Mouse (Mus musculus): Measurements from ENCODE around the gene Tmem121b. TPM values are rescaled to one million over a fixed set of nuclear protein-coding genes. Genes with fewer than 3 reads are reported as not detected.
A peak's percentile ranks its signal among the peaks of the same experiment; 100 is the strongest.

The Tmem121b gene
- polyA plus RNA-seq, 1 experiment from 2014 or later = 0.27 TPM

DNA sequence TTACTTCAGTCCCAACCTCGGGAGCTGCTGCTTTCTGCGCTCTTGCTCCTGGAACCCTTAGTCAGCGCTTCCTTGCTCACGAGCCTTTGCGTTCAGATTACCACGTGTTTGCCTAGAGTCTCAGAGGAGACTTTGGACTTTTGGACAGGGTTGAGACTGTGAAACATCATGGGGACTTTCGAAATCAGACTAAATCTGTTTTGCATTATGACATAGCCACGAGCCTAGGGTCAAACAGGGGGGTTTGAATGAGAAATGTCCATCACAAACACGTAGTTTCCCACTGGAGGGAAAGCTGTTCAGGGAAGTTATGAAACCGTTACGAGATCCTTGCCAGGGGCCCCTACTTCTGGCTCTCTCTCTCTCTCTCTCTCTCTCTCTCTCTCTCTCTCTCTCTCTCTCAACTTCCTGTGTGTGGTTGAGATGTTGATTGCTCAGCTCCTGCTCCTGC is 39.0 kb downstream of the Tmem121b start:
- 50% methylated on average over 11 of the region's 11 CpGs for WGBS
- ATAC-seq (replicated peaks; ENCODE audit: low FRiP score, low TSS enrichment, low read depth) = no peak
- no peak overlapping the region for H3K4me2 ChIP-seq (ENCODE audit: low read length)

DNA sequence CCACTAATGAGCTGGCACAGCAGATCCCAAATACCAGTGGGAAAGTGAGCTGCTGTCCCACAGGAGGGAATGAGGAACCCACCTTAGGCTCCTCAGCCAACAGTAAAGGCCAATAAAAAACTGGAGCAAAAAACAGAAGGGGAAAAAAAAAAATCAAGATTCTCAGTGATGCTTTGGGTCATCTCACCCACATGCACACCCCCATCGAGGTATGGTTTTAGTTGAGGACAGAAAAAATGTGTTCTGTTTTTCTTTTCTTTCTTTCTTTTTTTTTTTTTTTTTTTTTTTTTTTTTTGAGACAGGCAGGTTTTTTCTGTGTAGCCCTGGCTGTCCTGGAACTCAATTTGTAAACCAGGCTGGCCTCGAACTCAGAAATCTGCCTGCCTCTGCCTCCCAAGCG is 40.1 kb downstream of the Tmem121b start:
- DNase-seq (ENCODE audit: low spot score) (peak; percentile 33), ATAC-seq (replicated peaks; ENCODE audit: low FRiP score, low TSS enrichment, low read depth) (no peak)
- Histone ChIP-seq H3K4me2 (ENCODE audit: low read length) (no peak overlapping the region), H3K4me3 (ENCODE audit: low read depth, low read length) (no peak overlapping the region), H3K4me1 (replicated peaks; ENCODE audit: control insufficient read depth, insufficient read depth, low read length) (no peaks in the 10 kb centered on the region), H3K36me3 (ENCODE audit: control insufficient read depth, insufficient read depth, low read length) (no peaks in the 10 kb centered on the region), H3K9ac (ENCODE audit: low read length) (no peak overlapping the region), H3K9me3 (ENCODE audit: control insufficient read depth, low read length) (no peaks in the 10 kb centered on the region), H3K27me3 (replicated peaks; ENCODE audit: control insufficient read depth, insufficient read depth, low read length) (no peaks in the 10 kb centered on the region), H3K27ac (ENCODE audit: low read depth) (no peak overlapping the region)
- 93% methylated on average over 3 of the region's 3 CpGs for WGBS

More for the DNA sequence above, 39.0 kb downstream of the Tmem121b start:
- Histone ChIP-seq H3K27ac (ENCODE audit: low read depth) (no peak overlapping the region), H3K4me3 (ENCODE audit: low read depth, low read length) (no peak overlapping the region), H3K9ac (ENCODE audit: low read length) (no peak overlapping the region), H3K36me3 (ENCODE audit: control insufficient read depth, insufficient read depth, low read length) (no peaks in the 10 kb centered on the region), H3K9me3 (ENCODE audit: control insufficient read depth, low read length) (no peaks in the 10 kb centered on the region), H3K4me1 (replicated peaks; ENCODE audit: control insufficient read depth, insufficient read depth, low read length) (no peaks in the 10 kb centered on the region), H3K27me3 (replicated peaks; ENCODE audit: control insufficient read depth, insufficient read depth, low read length) (no peaks in the 10 kb centered on the region)
- no peak for DNase-seq (ENCODE audit: low spot score)

DNA sequence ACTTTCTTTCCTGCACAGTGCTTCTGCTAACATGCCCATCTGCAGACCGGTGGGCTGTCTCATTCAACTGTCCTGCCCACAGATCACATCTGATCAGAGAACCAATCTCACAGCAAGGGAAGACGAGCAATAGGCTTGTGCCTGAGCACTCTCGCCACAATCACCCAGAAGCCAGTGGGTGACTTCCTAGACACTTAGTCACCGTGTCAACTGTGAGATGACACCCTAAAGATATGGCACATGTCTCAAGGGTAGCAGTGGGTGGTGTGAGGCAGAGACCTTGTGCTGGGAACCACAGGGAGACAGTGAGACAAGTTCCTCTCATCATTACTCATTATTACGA is 40.5 kb downstream of the Tmem121b start:
- no peak overlapping the region for H3K4me2 ChIP-seq (ENCODE audit: low read length)
- H3K27me3 ChIP-seq (replicated peaks; ENCODE audit: control insufficient read depth, insufficient read depth, low read length) = no peaks in the 10 kb centered on the region
- no peak for ATAC-seq (replicated peaks; ENCODE audit: low FRiP score, low TSS enrichment, low read depth)
- no peak overlapping the region for H3K4me3 ChIP-seq (ENCODE audit: low read depth, low read length)
- no peak overlapping the region for H3K9ac ChIP-seq (ENCODE audit: low read length)
- WGBS = 79% methylated on average over 5 of the region's 5 CpGs
- H3K4me1 ChIP-seq (replicated peaks; ENCODE audit: control insufficient read depth, insufficient read depth, low read length) = no peaks in the 10 kb centered on the region
- peak; percentile 36 for DNase-seq (ENCODE audit: low spot score)
- no peak overlapping the region for H3K27ac ChIP-seq (ENCODE audit: low read depth)
- H3K36me3 ChIP-seq (ENCODE audit: control insufficient read depth, insufficient read depth, low read length) = no peaks in the 10 kb centered on the region
- no peaks in the 10 kb centered on the region for H3K9me3 ChIP-seq (ENCODE audit: control insufficient read depth, low read length)

DNA sequence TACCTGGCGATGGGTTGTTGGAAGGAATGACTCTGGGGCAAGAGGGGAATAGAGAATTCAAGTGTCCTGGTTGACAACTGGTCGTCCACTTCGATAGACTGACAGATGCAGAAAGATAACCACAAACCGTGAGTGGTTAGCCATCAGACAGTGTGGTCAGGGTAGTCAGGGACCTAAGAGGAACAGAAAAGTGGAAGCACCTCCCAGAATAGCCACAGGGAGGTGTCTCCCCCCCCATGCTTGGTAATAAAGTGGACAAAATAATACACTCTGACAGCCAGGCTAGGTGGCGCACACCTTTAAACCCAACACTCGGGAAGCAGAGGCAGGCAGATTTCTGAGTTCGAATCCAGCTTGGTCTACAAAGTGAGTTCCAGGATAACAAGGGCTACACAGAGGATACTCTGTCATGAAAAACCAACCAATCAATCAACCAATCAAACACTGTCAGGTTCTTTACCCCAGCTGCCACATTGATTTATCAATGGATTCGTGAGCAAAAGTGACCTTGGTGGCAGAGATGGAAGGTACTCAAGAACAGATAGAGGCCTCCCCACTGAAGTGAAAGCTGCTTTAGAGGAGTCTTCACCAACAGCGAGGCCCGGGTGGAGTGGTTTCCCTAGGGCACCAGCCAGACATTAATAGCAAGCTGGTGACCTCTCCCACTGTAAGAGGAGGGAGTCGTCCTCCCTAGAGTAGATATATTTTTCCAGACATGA is 41.1 kb downstream of the Tmem121b start:
- no peak overlapping the region for H3K27ac ChIP-seq (ENCODE audit: low read depth)
- H3K4me1 ChIP-seq (replicated peaks; ENCODE audit: control insufficient read depth, insufficient read depth, low read length) = no peaks in the 10 kb centered on the region
- no peaks in the 10 kb centered on the region for H3K36me3 ChIP-seq (ENCODE audit: control insufficient read depth, insufficient read depth, low read length)
- H3K9me3 ChIP-seq (ENCODE audit: control insufficient read depth, low read length) = no peaks in the 10 kb centered on the region
- no peak overlapping the region for H3K4me2 ChIP-seq (ENCODE audit: low read length)
- H3K4me3 ChIP-seq (ENCODE audit: low read depth, low read length) = no peak overlapping the region
- no peak overlapping the region for H3K9ac ChIP-seq (ENCODE audit: low read length)
- WGBS = 85% methylated on average over 11 of the region's 11 CpGs
- H3K27me3 ChIP-seq (replicated peaks; ENCODE audit: control insufficient read depth, insufficient read depth, low read length) = no peaks in the 10 kb centered on the region
- no peak for ATAC-seq (replicated peaks; ENCODE audit: low FRiP score, low TSS enrichment, low read depth)
- no peak for DNase-seq (ENCODE audit: low spot score)

DNA sequence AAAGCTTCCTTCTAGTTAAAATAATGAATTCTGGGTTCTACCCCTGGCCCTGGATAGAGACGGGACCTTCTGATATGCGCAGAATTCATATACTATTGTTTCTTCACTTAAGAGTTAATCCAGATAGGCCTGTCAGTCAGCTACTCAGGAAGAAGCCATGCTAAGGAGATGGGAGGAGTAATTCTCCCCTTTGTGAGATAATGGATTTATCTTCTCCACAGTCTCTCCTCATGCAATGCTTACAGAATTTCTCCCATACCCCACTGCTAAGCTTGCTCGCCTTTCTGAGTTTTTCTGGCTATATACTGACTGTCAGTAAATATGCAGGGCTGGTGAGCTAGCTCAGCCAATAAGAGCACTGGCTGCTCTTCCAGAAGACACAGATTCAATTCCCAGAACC is 43.4 kb downstream of the Tmem121b start:
- DNase-seq (ENCODE audit: low spot score) (no peak), ATAC-seq (replicated peaks; ENCODE audit: low FRiP score, low TSS enrichment, low read depth) (no peak)
- no peak overlapping the region for H3K4me3 ChIP-seq (ENCODE audit: low read depth, low read length)
- H3K27me3 ChIP-seq (replicated peaks; ENCODE audit: control insufficient read depth, insufficient read depth, low read length) = no peaks in the 10 kb centered on the region
- no peaks in the 10 kb centered on the region for H3K4me1 ChIP-seq (replicated peaks; ENCODE audit: control insufficient read depth, insufficient read depth, low read length)
- no peaks in the 10 kb centered on the region for H3K9me3 ChIP-seq (ENCODE audit: control insufficient read depth, low read length)
- no peak overlapping the region for H3K27ac ChIP-seq (ENCODE audit: low read depth)
- H3K36me3 ChIP-seq (ENCODE audit: control insufficient read depth, insufficient read depth, low read length) = peaks cover 6% of the 10 kb centered on the region; the same call in 1 of the 2 replicates
- no peak overlapping the region for H3K9ac ChIP-seq (ENCODE audit: low read length)
- H3K4me2 ChIP-seq (ENCODE audit: low read length) = no peak overlapping the region
- WGBS = 86% methylated on average over 3 of the region's 3 CpGs

DNA sequence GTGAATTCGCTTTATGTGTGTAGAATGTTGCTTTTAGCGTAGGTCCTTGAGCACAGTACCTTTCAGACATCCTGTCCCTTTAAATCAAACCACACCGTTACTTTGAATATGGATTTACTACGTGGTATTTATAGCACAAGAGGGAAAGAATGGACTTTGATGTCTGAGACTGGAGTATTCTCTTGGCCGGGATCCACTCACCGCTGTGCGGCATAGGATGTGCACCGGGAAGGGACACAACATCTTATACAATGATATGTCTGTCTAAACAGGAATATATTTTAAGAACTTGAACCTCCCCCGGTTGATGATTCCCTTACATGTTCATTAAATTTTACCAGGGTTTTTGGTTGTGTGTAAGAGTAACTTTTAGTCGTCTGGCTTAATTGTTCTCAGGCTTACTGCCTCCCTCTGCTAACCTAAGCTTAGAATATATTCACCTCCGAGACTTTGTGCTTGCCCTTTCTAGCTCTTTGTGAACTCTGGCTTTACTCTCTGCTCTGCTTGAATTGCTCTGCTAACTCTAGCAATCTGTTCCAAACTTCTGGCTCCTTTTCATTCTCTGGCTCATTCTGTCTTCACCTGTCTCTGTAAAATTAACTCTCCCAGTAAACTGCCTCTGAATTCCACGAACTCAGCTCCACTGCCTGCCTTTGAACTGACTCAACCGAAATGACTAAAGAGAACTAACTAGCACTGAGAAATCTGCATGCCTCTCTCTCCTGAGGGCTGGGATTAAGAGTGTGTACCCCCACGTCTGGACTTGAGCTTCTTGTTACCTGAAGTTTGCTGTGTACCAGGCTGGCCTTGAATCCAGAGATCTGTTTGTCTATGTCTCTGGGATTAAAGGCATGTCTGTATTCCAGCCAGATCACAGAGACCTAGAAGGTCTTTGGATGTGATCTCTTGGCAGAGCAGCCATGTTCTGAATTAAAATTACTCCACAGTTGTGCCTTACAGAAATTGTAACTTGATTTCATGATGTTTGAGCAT is 49.9 kb downstream of the Tmem121b start:
- Histone ChIP-seq H3K36me3 (ENCODE audit: control insufficient read depth, insufficient read depth, low read length) (peaks cover 37% of the 10 kb centered on the region), H3K27ac (ENCODE audit: low read depth) (no peak overlapping the region), H3K4me2 (ENCODE audit: low read length) (no peak overlapping the region), H3K9ac (ENCODE audit: low read length) (no peak overlapping the region), H3K9me3 (ENCODE audit: control insufficient read depth, low read length) (no peaks in the 10 kb centered on the region), H3K27me3 (replicated peaks; ENCODE audit: control insufficient read depth, insufficient read depth, low read length) (no peaks in the 10 kb centered on the region), H3K4me3 (ENCODE audit: low read depth, low read length) (no peak overlapping the region), H3K4me1 (replicated peaks; ENCODE audit: control insufficient read depth, insufficient read depth, low read length) (no peaks in the 10 kb centered on the region)
- ATAC-seq (replicated peaks; ENCODE audit: low FRiP score, low TSS enrichment, low read depth) = no peak
- DNase-seq (ENCODE audit: low spot score) = no peak
- 75% methylated on average over 14 of the region's 14 CpGs for WGBS

DNA sequence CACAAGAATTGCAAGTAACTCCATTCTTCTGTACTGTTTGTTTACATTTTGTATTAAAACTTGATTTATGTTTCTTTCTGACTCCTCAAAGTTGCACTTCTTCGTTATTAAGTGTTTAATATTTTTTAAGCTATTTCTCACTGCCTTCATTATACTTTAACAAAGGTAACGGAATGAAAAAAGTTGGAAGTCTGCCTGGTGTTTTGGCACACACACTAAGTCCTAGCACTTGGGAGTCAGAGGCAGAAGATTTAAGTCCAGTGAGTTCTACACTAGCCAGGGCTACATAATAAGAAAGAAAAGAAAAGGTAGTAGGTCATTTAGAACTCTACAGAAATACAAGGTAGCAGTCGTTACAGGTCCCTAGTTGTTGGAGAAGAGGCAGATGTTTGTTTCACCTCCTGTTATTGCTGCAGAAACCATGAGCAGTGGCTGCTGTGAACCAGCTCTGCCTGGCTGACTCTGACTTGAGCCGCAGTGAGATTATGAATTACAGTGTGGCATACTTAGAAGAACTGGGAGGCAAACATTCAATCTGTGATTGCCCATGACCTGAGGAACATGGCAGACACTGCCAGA is 51.3 kb downstream of the Tmem121b start:
- ATAC-seq (replicated peaks; ENCODE audit: low FRiP score, low TSS enrichment, low read depth) (no peak), DNase-seq (ENCODE audit: low spot score) (no peak)
- no peak overlapping the region for H3K9ac ChIP-seq (ENCODE audit: low read length)
- H3K27ac ChIP-seq (ENCODE audit: low read depth) = no peak overlapping the region
- H3K4me3 ChIP-seq (ENCODE audit: low read depth, low read length) = no peak overlapping the region
- no peaks in the 10 kb centered on the region for H3K9me3 ChIP-seq (ENCODE audit: control insufficient read depth, low read length)
- H3K27me3 ChIP-seq (replicated peaks; ENCODE audit: control insufficient read depth, insufficient read depth, low read length) = no peaks in the 10 kb centered on the region
- no peaks in the 10 kb centered on the region for H3K4me1 ChIP-seq (replicated peaks; ENCODE audit: control insufficient read depth, insufficient read depth, low read length)
- H3K36me3 ChIP-seq (ENCODE audit: control insufficient read depth, insufficient read depth, low read length) = peaks cover 50% of the 10 kb centered on the region
- 84% methylated on average over 4 of the region's 4 CpGs for WGBS
- no peak overlapping the region for H3K4me2 ChIP-seq (ENCODE audit: low read length)

All from intestine, embryonic 14.5 days (tissue).